Mouse (Mus musculus) WW6 (cell line): ENCODE measurements around the gene Siah3.

ENCODE experiments used
- DNase-seq: peaks from one replicate; pipeline ENCODE4 v3.0.0-alpha.2; 2013; ENCODE audit warnings: low read depth, low spot score

Siah3 gene

GRCm38 (mm10) chr14:75519668-75520067, 63.9 kb downstream of the Siah3 start:
- DNase-seq: no peak

DNA sequence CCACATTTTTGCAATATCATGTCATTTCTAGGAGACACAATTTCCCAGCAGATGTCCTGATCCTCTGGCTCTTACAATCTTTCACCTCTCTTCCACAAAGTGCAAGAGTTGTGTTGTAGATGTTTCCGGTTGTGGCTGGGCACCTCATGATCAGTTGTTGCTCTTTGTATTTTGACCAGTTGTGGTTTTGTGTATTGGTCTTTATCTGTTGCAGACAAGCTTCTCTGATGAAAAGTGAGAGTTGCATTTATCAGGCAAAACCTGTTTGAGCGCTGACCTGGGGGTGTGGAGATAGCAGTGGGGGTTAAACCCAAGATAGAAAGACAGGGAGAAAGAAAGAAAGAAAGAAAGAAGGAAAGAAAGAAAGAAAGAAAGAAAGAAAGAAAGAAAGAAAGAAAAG, 68.9 kb downstream of the Siah3 start:
- no peak for DNase-seq

- no peak for DNase-seq
Measured at GRCm38 (mm10) chr14:75525376-75526145, 69.8 kb downstream of the Siah3 start.

DNA sequence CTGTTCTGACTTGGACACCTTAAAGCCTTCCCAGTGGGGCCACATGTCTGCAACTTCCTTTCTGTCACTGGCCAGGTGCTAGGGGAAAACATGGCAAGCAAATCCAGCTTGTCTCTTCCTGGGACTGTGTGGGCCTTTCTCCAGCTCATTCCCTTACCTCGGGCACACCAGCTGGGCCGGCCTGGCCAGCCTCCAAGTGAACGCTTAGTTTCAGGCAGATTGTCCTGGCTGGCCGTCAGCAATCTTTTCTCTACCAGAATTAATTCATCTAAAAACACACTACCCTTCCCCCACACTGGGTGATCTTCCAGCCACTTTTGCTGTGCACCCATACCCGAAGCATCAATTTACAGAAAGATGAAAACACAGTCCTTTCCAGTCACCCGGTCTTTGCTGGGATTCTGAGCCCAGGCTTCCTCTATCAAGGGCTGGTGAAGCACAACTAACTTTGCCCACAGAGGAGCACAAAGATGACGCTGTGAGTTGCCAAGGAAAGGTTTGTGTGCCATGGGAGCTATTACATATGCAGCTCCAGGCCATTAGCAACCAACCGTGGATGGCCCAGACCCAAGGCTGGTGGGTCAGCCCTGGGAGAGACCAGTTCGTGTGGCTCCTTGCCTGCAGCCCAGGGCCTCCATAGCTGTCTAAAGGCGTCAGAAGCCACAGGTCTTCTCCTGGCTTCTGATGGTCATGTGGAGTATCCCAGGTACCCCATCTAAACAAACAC, 71.8 kb downstream of the Siah3 start:
- DNase-seq: no peak

DNA sequence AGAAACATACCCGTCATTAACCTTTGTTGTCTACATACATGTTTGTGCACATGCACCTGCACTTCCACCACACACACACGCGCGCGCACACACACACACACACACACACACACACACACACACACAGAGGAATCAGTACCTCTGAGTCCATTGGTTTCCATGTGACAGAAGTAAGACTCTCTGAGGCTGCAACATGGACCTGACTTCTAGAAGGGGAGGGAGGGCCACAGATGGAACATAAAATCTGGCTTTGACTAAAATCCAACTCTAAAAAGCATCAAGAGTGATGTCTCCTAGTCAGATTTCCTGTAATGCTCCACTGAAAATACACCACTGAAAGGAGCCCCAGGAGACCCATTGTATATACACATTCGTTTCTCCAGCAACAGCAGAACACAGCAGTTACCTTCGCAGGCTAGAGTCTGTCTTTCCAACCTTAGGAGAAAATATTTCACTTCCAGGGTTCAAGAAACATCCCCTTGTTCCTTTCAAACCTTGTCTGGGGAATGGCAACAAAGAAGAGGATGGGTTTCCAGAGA, 75.1 kb downstream of the Siah3 start:
- DNase-seq: no peak

DNA sequence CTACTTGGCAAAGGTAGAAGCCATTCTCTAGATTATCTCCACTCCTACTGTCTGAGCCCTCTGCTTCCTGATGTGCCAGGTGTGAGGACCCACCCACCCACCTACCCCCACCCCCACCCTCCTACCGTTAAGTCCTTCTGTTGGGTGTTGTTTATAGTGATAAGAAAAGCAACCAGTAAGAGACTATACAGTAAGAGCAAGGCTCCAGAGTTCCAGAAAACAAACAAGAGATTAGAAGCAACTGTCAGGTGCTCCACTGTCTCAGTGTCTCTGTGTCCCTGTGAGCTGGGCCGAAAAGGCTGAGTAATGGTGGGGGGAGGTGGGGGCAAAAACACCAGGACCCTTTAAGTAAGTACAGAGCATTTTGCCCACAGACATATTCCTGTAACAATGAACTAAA, 83.4 kb downstream of the Siah3 start:
- no peak for DNase-seq

DNA sequence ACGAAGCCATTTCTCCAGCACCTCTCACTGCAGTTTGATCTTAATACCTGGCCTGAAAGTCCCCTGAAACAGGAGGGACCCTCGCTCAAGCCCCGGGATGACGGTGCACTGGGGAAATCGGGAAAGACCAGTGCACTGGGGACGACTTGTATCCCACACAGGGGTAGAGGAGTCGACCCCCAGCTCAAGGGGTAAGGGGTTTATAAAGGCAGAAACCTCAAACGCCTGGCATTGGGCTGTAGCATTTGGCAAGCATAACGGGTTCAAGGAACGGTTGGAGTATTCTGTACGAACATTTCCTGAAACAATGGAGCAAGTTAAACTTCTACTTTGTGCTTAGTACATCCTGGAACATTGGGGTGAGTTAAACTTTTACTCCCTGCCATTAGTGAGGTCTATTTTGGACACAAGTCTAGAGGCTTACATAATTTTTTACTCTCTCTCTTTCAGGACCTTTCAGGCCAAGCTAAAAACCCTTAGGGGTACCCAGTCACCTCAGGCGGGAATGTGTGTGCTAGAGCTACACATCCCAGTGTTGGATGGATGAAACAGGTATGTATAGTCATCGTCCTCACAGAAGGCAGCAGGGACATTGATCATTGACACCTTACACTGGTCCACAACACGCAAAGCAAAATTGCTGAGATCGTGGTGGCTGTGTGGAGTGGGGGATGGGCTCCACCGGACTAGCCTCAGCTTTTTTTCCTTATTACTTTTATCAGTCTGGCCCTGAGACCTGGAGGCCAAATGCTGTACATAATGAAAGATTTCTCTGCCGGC, 84.6 kb downstream of the Siah3 start:
- DNase-seq: no peak

GRCm38 (mm10) chr14:75540996-75541350, 85.2 kb downstream of the Siah3 start:
- DNase-seq: no peak

GRCm38 (mm10) chr14:75541731-75542130, 85.9 kb downstream of the Siah3 start:
- DNase-seq: no peak

GRCm38 (mm10) chr14:75561577-75562331, 106.0 kb downstream of the Siah3 start:
- DNase-seq: no peak

GRCm38 (mm10) chr14:75565534-75566140, 109.9 kb downstream of the Siah3 start:
- no peak for DNase-seq

DNA sequence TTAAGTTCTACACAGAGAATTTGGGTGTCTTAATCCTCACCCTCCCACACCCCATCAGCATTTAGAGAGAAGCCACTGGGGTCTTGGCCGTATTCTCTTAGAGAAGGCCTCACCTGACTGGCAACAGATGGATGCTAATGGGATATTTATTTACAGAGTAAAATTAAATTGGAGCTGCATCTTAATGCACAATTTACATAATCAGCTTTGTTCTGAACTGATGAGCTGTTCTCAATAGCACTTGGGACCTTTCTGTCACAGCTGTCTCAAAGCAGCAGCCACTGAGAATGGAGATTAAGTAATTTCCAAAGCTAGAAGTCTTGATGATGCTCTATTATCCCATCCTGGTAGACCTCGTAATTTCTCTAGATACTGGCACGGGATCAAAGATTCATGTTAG, 110.5 kb downstream of the Siah3 start:
- DNase-seq: no peak

- DNase-seq: no peak
Measured at GRCm38 (mm10) chr14:75579010-75579409, 123.2 kb downstream of the Siah3 start.
